Mouse (Mus musculus) liver, embryonic 12.5 days (tissue): Measurements from ENCODE around the gene Cdh10. TPM values are rescaled to one million over a fixed set of nuclear protein-coding genes. Genes with fewer than 3 reads are reported as not detected.

ENCODE experiments used
- ATAC-seq: fragments of 200-750 bp; cut with Nextera tagmentation; 2 replicates; pipeline ENCODE4 v1.8.0; 2017; ENCODE audit warnings: moderate number of reproducible peaks, mild to moderate bottlenecking, moderate library complexity
- H3K27ac ChIP-seq: fragments of 300-500 bp; sonication (generic); 2 replicates; pipeline ENCODE4 v1.5.1; 2016; ENCODE audit warnings: mild to moderate bottlenecking
- H3K27me3 ChIP-seq: fragments of 300-500 bp; sonication (generic); replicated peaks from 2 replicates; pipeline ENCODE4 v1.6.1; 2016; ENCODE audit warnings: mild to moderate bottlenecking, moderate library complexity
- H3K36me3 ChIP-seq: fragments of 300-500 bp; sonication (generic); 2 replicates; pipeline ENCODE4 v1.6.1; 2016; ENCODE audit warnings: mild to moderate bottlenecking, moderate library complexity
- H3K4me1 ChIP-seq: fragments of 300-500 bp; sonication (generic); 2 replicates; pipeline ENCODE4 v1.6.1; 2016
- H3K4me2 ChIP-seq: fragments of 300-500 bp; sonication (generic); 2 replicates; pipeline ENCODE4 v1.6.1; 2016; ENCODE audit warnings: mild to moderate bottlenecking, moderate library complexity
- H3K4me3 ChIP-seq: fragments of 300-500 bp; sonication (generic); 2 replicates; pipeline ENCODE4 v1.5.1; 2016; ENCODE audit warnings: mild to moderate bottlenecking, moderate library complexity
- H3K9ac ChIP-seq: fragments of 300-500 bp; sonication (generic); 2 replicates; pipeline ENCODE4 v1.6.1; 2016; ENCODE audit warnings: mild to moderate bottlenecking, moderate library complexity
- H3K9me3 ChIP-seq: fragments of 300-500 bp; sonication (generic); replicated peaks from 2 replicates; pipeline ENCODE4 v1.6.1; 2016; ENCODE audit warnings: mild to moderate bottlenecking, moderate library complexity
- WGBS: fragments of 180-500 bp; shearing (Covaris S2); methylation state at CpG from one replicate; pipeline ENCODE4 v1.1.7; 2016; ENCODE audit not compliant: insufficient replicate concordance; 5-methylcytosine and 5-hydroxymethylcytosine counted together
- polyA plus RNA-seq: library from polyadenylated mRNA; unstranded; fragments of >200 nt; fragmentation: Nextera tagmentation; extraction: Ambion mirVana; gene quantifications from 2 replicates; pipeline ENCODE4 v1.2.1, GENCODE M21; 2016

The Cdh10 gene
- polyA plus RNA-seq, result 0.20 and 0.66 TPM in 2 replicates

DNA sequence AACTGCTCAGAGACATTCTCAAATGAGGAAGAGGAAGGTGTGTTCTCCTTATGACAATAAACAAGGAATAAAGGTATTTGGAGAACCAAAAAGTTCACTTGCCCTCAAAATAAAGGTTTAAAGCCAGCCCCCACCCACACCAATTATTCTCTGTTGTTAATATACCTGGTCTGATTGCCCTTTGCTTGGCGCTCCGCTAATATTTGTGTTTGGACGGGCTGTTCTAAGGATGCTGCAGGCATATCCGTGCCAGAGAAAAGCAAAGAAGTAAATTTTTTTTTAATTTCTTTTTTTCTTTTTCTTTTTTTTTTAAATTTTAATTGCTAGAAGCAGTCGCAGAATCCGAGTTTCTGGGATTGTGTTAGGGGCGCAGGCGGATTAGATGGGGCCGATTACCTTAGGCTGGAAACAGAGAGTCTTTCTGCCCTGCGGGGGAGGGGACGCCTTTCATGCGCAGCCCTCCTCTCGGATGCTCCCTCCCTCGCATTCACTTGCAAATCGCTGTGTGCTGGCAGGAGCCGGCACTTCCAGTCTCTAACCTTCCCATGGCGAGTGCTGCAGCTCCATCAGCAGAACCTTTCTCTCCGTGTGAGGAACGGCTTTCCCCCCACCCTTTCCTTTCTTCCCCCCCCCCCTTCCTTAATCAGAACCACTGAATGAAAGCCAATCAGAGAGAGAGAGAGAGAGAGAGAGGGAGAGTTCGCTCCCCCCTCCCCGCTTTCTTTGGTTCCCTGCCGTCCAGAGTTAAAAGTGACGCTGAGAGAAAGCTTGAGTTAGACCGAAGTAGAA lies at the start of gene Cdh10:
Gene Cdh10, plus strand, starts transcription at position 763 of the 789 bp plus-strand sequence.
- peaks cover 5% of the 10 kb centered on the region; the same call in 1 of the 2 replicates for H3K27me3 ChIP-seq
- H3K4me3 ChIP-seq, result peak within 1 kb of the TSS; percentile 25
- H3K27ac ChIP-seq, result no peak within 1 kb of the TSS
- H3K4me2 ChIP-seq, result peak within 1 kb of the TSS; percentile 53
- no peak within 1 kb of the TSS for H3K9ac ChIP-seq
- 1% methylated on average over 24 of the region's 24 CpGs for WGBS
- H3K36me3 ChIP-seq, result no peaks in the 10 kb centered on the region
- ATAC-seq, result no peak
- H3K9me3 ChIP-seq, result no peaks in the 10 kb centered on the region
- no peaks in the 10 kb centered on the region for H3K4me1 ChIP-seq

DNA sequence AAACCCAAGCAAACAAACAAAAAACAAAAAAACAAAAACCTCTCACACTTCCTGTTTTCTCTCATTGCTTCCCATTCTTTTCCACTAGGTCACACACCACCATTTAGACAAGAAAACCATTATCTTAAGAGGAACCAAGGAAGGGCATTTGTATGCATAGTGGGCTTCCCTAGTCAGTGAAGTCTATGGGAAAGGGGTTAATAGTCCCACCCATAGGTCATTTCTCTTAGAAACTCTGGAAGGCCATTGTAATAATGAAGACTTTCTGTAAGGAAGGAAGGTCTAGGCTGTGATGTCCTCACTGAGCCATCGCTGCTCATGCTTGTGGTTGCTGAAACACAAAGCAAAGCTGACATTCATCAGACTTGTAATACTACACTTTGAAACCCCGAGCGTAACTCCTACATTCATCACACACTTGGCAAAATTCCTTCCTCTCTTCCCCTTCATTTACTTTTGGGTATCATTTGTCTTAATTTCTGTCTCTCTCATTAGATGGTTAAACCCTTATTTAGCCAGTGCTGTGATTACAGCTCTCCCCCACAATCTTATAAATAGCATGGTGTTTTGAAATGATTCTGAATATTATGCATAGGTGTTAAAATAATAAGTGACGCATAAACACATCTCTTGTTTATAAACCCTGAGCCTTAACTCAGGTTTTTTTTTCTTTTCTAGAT lies 9.5 kb upstream of the Cdh10 start:
- Histone ChIP-seq H3K4me1 (no peaks in the 10 kb centered on the region), H3K9me3 (no peaks in the 10 kb centered on the region), H3K4me3 (no peak overlapping the region), H3K9ac (no peak overlapping the region), H3K4me2 (no peak overlapping the region), H3K27ac (no peak overlapping the region), H3K27me3 (no peaks in the 10 kb centered on the region), H3K36me3 (no peaks in the 10 kb centered on the region)
- ATAC-seq, result no peak
- WGBS, result 70% methylated on average over 4 of the region's 4 CpGs

DNA sequence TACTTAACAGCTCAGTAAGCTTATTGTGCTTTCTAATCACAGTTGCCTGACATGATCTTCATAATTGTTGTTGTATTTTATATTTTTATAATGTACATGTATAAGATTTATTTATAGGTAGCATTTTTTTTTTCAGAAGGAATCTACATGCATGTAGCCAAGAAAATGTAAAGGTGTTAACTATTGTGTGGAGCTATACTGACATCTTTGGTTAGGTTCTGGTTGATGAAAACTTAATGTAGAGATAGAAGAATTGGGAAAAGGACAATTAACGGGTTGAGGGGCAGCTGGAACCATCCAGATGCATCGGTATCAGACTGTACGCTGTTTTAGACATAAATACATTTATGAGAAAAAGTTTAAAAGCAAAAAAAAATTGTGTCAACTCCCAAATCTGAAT lies 1.0 kb upstream of the Cdh10 start:
- Histone ChIP-seq H3K9me3 (no peaks in the 10 kb centered on the region), H3K4me2 (no peak overlapping the region), H3K4me1 (no peaks in the 10 kb centered on the region), H3K9ac (no peak overlapping the region), H3K27me3 (peaks cover 5% of the 10 kb centered on the region; the same call in 1 of the 2 replicates), H3K4me3 (no peak overlapping the region), H3K36me3 (no peaks in the 10 kb centered on the region), H3K27ac (no peak overlapping the region)
- 52% methylated on average over 3 of the region's 3 CpGs for WGBS
- no peak for ATAC-seq

DNA sequence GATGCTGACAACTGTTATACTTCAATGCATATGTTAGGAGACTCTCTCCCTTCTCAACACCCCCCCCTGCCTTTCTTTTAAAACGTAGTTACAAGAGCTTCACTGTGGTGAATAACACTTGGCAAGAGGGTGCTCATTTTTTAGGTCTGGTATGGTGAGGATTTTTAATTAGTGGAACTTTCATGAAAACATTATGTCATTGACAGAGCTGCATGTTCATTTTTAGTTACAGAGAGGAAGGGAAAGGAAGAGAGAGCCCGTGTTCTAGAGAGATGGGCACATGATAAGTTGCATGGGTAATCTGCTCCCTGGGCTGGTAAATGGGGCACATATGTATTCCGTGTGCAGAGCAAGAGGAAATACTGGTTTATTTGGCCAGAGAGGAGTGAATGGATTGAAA lies 1.5 kb downstream of the Cdh10 start:
- Histone ChIP-seq H3K27me3 (peaks cover 5% of the 10 kb centered on the region; the same call in 1 of the 2 replicates), H3K27ac (no peak overlapping the region), H3K4me3 (no peak overlapping the region), H3K4me1 (no peaks in the 10 kb centered on the region), H3K9ac (no peak overlapping the region), H3K36me3 (no peaks in the 10 kb centered on the region), H3K9me3 (no peaks in the 10 kb centered on the region), H3K4me2 (no peak overlapping the region)
- 34% methylated on average over 3 of the region's 3 CpGs for WGBS
- no peak for ATAC-seq

DNA sequence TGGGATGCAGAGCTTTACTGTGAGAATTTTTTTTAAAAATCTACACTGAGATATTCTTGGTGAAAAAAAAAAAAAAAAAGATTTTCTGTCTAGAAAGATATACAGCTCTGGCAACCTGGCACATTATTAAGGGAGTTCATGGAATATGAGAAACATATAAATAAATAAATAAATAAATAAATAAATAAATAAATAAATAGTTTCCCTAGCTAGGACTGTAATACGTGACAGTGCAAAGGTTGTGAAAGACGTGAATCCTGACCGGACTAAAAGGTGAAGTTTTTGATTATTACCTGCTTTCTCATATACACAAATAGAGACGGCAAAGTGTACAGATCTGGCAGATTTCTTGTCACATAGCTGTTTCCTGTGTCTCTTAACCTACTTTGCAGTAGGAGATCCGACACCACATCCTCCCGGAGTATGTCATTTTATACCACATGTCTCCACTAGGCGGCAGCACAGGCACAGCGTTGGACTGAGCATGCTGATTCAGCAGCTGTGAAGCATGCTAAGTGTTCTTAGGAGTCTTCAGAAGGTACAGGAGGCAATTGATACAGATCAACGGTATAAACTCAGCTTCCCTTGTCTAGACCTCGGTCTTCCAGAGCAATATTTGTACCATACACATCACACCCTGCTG lies 2.5 kb downstream of the Cdh10 start:
- no peak overlapping the region for H3K4me2 ChIP-seq
- H3K36me3 ChIP-seq, result no peaks in the 10 kb centered on the region
- H3K4me3 ChIP-seq, result no peak overlapping the region
- peak; percentile 27; the same call in 1 of the 2 replicates for ATAC-seq
- H3K9ac ChIP-seq, result no peak overlapping the region
- WGBS, result 16% methylated on average over 10 of the region's 10 CpGs
- no peaks in the 10 kb centered on the region for H3K4me1 ChIP-seq
- no peak overlapping the region for H3K27ac ChIP-seq
- no peaks in the 10 kb centered on the region for H3K9me3 ChIP-seq
- H3K27me3 ChIP-seq, result peaks cover 5% of the 10 kb centered on the region; the same call in 1 of the 2 replicates

DNA sequence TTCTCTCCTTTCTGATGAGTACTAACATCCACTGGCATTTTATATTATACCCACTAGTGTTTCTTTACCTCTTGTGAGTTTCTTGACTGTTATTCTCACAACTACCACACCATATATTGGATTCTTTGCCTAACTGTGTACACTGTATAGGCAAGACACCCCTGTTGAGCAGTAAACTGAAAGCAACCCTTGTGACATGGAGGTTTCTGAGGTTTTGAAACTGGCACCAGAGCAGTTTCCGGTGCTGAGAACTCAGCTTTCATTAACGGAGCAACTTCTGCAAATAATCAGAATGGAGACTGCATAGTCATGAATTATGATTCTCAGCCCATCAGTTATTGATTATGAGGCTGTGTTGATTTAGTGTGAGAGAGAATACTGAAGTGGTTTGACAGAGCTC lies 4.7 kb downstream of the Cdh10 start:
- WGBS, result 56% methylated on average over 2 of the region's 2 CpGs
- H3K9ac ChIP-seq, result no peak overlapping the region

DNA sequence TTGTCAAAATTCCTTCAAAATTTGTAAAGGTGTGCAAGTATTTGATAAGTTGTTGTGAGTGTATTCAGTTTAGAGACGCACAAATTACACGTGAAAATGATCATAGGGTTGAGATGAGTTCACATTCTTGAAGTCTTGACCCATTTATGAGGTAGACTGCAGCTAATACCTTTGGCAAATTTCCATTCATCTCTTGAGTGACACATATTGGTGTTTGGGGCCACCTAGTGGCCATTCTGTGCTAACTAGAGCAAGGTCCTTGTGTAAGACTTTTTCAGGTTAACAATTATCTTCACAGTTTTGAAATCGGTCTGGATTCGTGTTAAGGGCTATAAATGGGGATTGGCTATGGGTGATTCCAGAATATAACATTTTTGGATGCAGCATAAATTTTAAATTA lies 13.5 kb downstream of the Cdh10 start:
- Histone ChIP-seq H3K36me3 (no peaks in the 10 kb centered on the region), H3K4me1 (no peaks in the 10 kb centered on the region), H3K9ac (no peak overlapping the region), H3K27me3 (no peaks in the 10 kb centered on the region), H3K4me2 (no peak overlapping the region), H3K4me3 (no peak overlapping the region), H3K9me3 (no peaks in the 10 kb centered on the region), H3K27ac (no peak overlapping the region)
- no peak for ATAC-seq
- WGBS, result 7% methylated on average over 4 of the region's 4 CpGs

More for the DNA sequence above, 4.7 kb downstream of the Cdh10 start:
- Histone ChIP-seq H3K4me2 (no peak overlapping the region), H3K4me3 (no peak overlapping the region), H3K36me3 (no peaks in the 10 kb centered on the region), H3K27ac (no peak overlapping the region), H3K4me1 (no peaks in the 10 kb centered on the region), H3K9me3 (no peaks in the 10 kb centered on the region), H3K27me3 (peaks cover 5% of the 10 kb centered on the region; the same call in 1 of the 2 replicates)
- no peak for ATAC-seq

DNA sequence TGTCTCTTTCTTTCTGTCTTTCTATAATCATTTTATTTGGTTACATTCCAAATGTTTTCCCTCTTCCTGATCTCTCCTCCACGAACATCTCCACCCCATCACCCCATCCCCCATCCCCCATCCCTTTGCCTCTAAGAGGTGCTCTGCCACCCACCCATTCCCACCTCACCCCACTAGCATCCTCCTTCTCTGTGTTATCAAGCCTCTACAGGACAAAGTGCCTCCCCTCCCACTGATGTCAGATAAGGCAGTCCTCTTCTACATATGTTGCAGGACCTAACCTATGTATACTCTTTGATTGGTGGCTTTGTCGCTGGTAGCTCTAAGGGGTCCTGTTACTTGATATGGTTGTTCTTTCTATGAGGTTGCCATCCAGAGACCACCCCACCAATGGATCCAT lies 23.0 kb downstream of the Cdh10 start:
- Histone ChIP-seq H3K4me3 (no peak overlapping the region), H3K9me3 (no peaks in the 10 kb centered on the region), H3K36me3 (no peaks in the 10 kb centered on the region), H3K9ac (no peak overlapping the region), H3K27ac (no peak overlapping the region), H3K4me1 (no peaks in the 10 kb centered on the region), H3K27me3 (no peaks in the 10 kb centered on the region), H3K4me2 (no peak overlapping the region)
- ATAC-seq, result no peak
- 49% methylated on average over 2 of the region's 2 CpGs for WGBS

DNA sequence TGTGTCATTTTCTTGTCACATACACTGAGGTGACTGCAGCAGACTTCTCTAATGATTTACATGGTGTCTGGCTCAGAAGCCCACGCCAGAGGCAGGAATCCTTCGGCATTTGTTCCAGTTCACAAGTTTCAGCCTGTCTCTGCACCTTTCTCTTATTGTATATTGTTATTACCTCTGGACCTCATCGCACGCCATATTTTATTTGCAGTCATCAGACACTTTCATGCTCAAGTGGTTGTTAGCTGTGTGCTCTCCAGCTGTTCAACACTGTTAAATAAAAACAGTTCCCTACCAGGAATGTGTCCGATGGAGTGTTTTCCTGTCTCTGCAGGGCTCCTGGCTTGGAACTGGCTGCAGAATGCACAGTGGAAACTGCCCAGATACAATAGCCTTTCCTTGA lies 26.1 kb downstream of the Cdh10 start:
- no peak overlapping the region for H3K4me3 ChIP-seq
- no peaks in the 10 kb centered on the region for H3K9me3 ChIP-seq
- no peak overlapping the region for H3K4me2 ChIP-seq
- no peaks in the 10 kb centered on the region for H3K4me1 ChIP-seq
- no peak for ATAC-seq
- no peaks in the 10 kb centered on the region for H3K27me3 ChIP-seq
- H3K36me3 ChIP-seq, result no peaks in the 10 kb centered on the region
- no peak overlapping the region for H3K27ac ChIP-seq
- WGBS, result 73% methylated on average over 5 of the region's 5 CpGs
- no peak overlapping the region for H3K9ac ChIP-seq

DNA sequence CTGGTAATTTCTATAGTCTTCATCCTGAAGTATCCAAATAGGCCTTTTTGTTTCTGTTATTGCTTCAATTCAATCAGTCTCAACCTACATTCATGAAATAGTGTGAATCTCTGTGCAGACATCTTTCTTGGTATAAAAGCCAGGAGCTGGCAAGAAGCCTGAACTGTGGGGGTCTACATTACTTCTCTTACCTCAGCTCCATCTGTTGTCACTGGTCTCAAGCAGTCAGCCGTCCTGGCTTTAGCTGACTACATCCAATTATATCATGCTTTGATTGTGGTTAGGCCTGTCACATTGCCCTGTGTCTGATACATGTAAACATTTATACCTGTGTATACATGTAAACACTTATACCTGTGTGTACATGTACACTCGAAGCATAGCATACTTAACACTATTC lies 31.8 kb downstream of the Cdh10 start:
- Histone ChIP-seq H3K27ac (no peak overlapping the region), H3K36me3 (no peaks in the 10 kb centered on the region), H3K4me1 (no peaks in the 10 kb centered on the region), H3K9ac (no peak overlapping the region), H3K4me3 (no peak overlapping the region), H3K4me2 (no peak overlapping the region), H3K9me3 (no peaks in the 10 kb centered on the region), H3K27me3 (no peaks in the 10 kb centered on the region)
- ATAC-seq, result no peak
- WGBS, result 65% methylated on average over 2 of the region's 2 CpGs

DNA sequence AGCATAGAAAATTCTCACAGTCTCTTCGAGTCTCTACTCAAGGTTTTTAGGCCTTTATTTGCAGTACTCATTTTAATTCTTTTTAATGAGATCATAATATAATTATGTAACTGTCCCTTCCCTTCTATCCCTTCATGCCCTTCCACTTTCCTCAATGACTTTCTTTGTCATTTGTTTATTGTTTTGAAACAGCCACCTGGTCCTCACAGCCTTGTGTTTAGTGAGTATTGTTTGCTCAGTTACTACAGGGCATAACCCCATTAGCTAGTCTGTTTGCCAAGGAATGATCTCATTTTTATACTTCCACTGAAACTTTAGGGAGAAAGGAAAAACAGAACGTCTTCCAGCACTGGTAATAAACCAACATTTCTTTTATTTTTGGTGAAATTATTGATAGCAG lies 39.4 kb downstream of the Cdh10 start:
- Histone ChIP-seq H3K4me2 (no peak overlapping the region), H3K9ac (no peak overlapping the region), H3K27me3 (no peaks in the 10 kb centered on the region), H3K4me3 (no peak overlapping the region), H3K4me1 (no peaks in the 10 kb centered on the region), H3K9me3 (no peaks in the 10 kb centered on the region), H3K36me3 (no peaks in the 10 kb centered on the region), H3K27ac (no peak overlapping the region)
- no peak for ATAC-seq
- WGBS, result 45% methylated on average over 2 of the region's 2 CpGs

DNA sequence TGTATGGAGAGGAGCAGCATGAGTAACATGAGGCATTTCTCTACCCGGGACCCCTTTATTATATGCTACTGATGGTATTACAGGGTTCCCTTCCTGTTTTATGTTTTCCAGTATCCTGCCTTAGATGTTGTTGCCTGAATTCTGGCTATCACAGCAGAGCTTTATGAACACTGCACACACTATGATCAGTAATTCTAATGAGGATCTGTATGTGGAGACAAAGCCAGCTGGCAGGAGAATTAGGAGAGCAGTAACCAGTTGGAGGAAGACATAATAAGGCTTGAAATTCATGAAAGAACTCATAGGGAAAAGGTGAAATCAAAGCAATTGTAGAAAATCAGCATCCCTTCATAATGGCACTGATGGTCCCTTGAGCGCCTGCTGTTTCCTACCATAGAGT lies 51.1 kb downstream of the Cdh10 start:
- ATAC-seq, result no peak
- Histone ChIP-seq H3K9me3 (no peaks in the 10 kb centered on the region), H3K27ac (no peak overlapping the region), H3K4me1 (no peaks in the 10 kb centered on the region), H3K9ac (no peak overlapping the region), H3K36me3 (no peaks in the 10 kb centered on the region), H3K4me2 (no peak overlapping the region), H3K4me3 (no peak overlapping the region), H3K27me3 (no peaks in the 10 kb centered on the region)
- 71% methylated on average over 2 of the region's 2 CpGs for WGBS
